Mouse (Mus musculus): ENCODE results near the gene Gpx4. TPM values are rescaled to one million over a fixed set of nuclear protein-coding genes. Genes with fewer than 3 reads are reported as not detected.
A peak's percentile ranks its signal among the peaks of the same experiment; 100 is the strongest.

The Gpx4 gene
- polyA plus RNA-seq, 1 experiment from 2014 or later, result 670 TPM

GRCm38 (mm10) chr10:80017361-80017760, 29.6 kb upstream of the Gpx4 start:
- Histone ChIP-seq H3K36me3 (replicated peaks) (peaks cover 10% of the 10 kb centered on the region), H3K27me3 (ENCODE audit: poor library complexity, severe bottlenecking) (peaks cover 81% of the 10 kb centered on the region), H3K4me3 (no peak overlapping the region), H3K9me3 (no peaks in the 10 kb centered on the region), H3K27ac (no peak overlapping the region), H3K4me1 (peaks cover 47% of the 10 kb centered on the region)
- WGBS, result 73% methylated on average over 3 of the region's 3 CpGs
- no peak for DNase-seq (ENCODE audit: extremely low spot score, low spot score)

GRCm38 (mm10) chr10:80017771-80018170, 29.2 kb upstream of the Gpx4 start:
- Histone ChIP-seq H3K4me3 (no peak overlapping the region), H3K9me3 (no peaks in the 10 kb centered on the region), H3K27me3 (ENCODE audit: poor library complexity, severe bottlenecking) (peaks cover 77% of the 10 kb centered on the region), H3K27ac (no peak overlapping the region), H3K36me3 (replicated peaks) (peaks cover 12% of the 10 kb centered on the region), H3K4me1 (peaks cover 47% of the 10 kb centered on the region)
- DNase-seq (ENCODE audit: extremely low spot score, low spot score), result no peak
- 85% methylated on average over 14 of the region's 14 CpGs for WGBS

GRCm38 (mm10) chr10:80018739-80019297, 28.1 kb upstream of the Gpx4 start:
- 7% methylated on average over 15 of the region's 15 CpGs for WGBS
- Histone ChIP-seq H3K36me3 (replicated peaks) (peaks cover 15% of the 10 kb centered on the region), H3K4me3 (peak overlapping the region; percentile 47), H3K4me1 (peaks cover 43% of the 10 kb centered on the region), H3K27me3 (ENCODE audit: poor library complexity, severe bottlenecking) (peaks cover 66% of the 10 kb centered on the region), H3K9me3 (no peaks in the 10 kb centered on the region), H3K27ac (peak overlapping the region; percentile 88)
- DNase-seq (ENCODE audit: extremely low spot score, low spot score), result no peak

GRCm38 (mm10) chr10:80019471-80020131, 27.4 kb upstream of the Gpx4 start:
- peaks cover 15% of the 10 kb centered on the region for H3K36me3 ChIP-seq (replicated peaks)
- peak overlapping the region; percentile 47 for H3K4me3 ChIP-seq
- WGBS, result 4% methylated on average over 20 of the region's 20 CpGs
- H3K27ac ChIP-seq, result peak overlapping the region; percentile 88
- peaks cover 58% of the 10 kb centered on the region for H3K27me3 ChIP-seq (ENCODE audit: poor library complexity, severe bottlenecking)
- H3K4me1 ChIP-seq, result peaks cover 37% of the 10 kb centered on the region
- peak; percentile 59 for DNase-seq (ENCODE audit: extremely low spot score, low spot score)
- no peaks in the 10 kb centered on the region for H3K9me3 ChIP-seq

- Histone ChIP-seq H3K4me1 (peaks cover 34% of the 10 kb centered on the region), H3K4me3 (peak overlapping the region; percentile 47), H3K9me3 (no peaks in the 10 kb centered on the region), H3K36me3 (replicated peaks) (peaks cover 15% of the 10 kb centered on the region), H3K27me3 (ENCODE audit: poor library complexity, severe bottlenecking) (peaks cover 53% of the 10 kb centered on the region), H3K27ac (peak overlapping the region; percentile 88)
- 16% methylated on average over 11 of the region's 11 CpGs for WGBS
- DNase-seq (ENCODE audit: extremely low spot score, low spot score), result no peak
Observed at GRCm38 (mm10) chr10:80020191-80020590, 26.8 kb upstream of the Gpx4 start.

- H3K36me3 ChIP-seq (replicated peaks), result peaks cover 15% of the 10 kb centered on the region
- 83% methylated on average over 18 of the region's 18 CpGs for WGBS
- peaks cover 47% of the 10 kb centered on the region for H3K27me3 ChIP-seq (ENCODE audit: poor library complexity, severe bottlenecking)
- DNase-seq (ENCODE audit: extremely low spot score, low spot score), result no peak
- peaks cover 35% of the 10 kb centered on the region for H3K4me1 ChIP-seq
- H3K4me3 ChIP-seq, result peak overlapping the region; percentile 47
- H3K27ac ChIP-seq, result peak overlapping the region; percentile 88; the same call in 1 of the 2 replicates
- no peaks in the 10 kb centered on the region for H3K9me3 ChIP-seq
Observed at GRCm38 (mm10) chr10:80020603-80021319, 26.2 kb upstream of the Gpx4 start.

- DNase-seq (ENCODE audit: extremely low spot score, low spot score), result no peak
- Histone ChIP-seq H3K4me1 (peaks cover 39% of the 10 kb centered on the region), H3K36me3 (replicated peaks) (peaks cover 15% of the 10 kb centered on the region), H3K4me3 (no peak overlapping the region), H3K27me3 (ENCODE audit: poor library complexity, severe bottlenecking) (peaks cover 42% of the 10 kb centered on the region), H3K27ac (no peak overlapping the region), H3K9me3 (no peaks in the 10 kb centered on the region)
- WGBS, result 93% methylated on average over 13 of the region's 13 CpGs
Observed at GRCm38 (mm10) chr10:80021320-80021641, 25.7 kb upstream of the Gpx4 start.

- no peaks in the 10 kb centered on the region for H3K9me3 ChIP-seq
- no peak overlapping the region for H3K27ac ChIP-seq
- 0 out of 2 replicates have a peak overlapping the region, but pooled peaks have one; percentile 2 for H3K4me3 ChIP-seq
- no peak for DNase-seq (ENCODE audit: extremely low spot score, low spot score)
- peaks cover 34% of the 10 kb centered on the region for H3K4me1 ChIP-seq
- WGBS, result 93% methylated on average over 12 of the region's 12 CpGs
- H3K36me3 ChIP-seq (replicated peaks), result peaks cover 16% of the 10 kb centered on the region
- peaks cover 33% of the 10 kb centered on the region for H3K27me3 ChIP-seq (ENCODE audit: poor library complexity, severe bottlenecking)
Observed at GRCm38 (mm10) chr10:80022164-80022563, 24.8 kb upstream of the Gpx4 start.

GRCm38 (mm10) chr10:80022806-80023205, 24.2 kb upstream of the Gpx4 start:
- WGBS, result 96% methylated on average over 8 of the region's 8 CpGs
- no peak for DNase-seq (ENCODE audit: extremely low spot score, low spot score)
- no peak overlapping the region for H3K4me3 ChIP-seq
- H3K4me1 ChIP-seq, result peaks cover 30% of the 10 kb centered on the region
- H3K36me3 ChIP-seq (replicated peaks), result peaks cover 17% of the 10 kb centered on the region
- H3K27me3 ChIP-seq (ENCODE audit: poor library complexity, severe bottlenecking), result peaks cover 26% of the 10 kb centered on the region
- no peaks in the 10 kb centered on the region for H3K9me3 ChIP-seq
- no peak overlapping the region for H3K27ac ChIP-seq

GRCm38 (mm10) chr10:80023758-80024157, 23.2 kb upstream of the Gpx4 start:
- H3K4me3 ChIP-seq, result no peak overlapping the region
- H3K9me3 ChIP-seq, result no peaks in the 10 kb centered on the region
- no peak overlapping the region for H3K27ac ChIP-seq
- H3K27me3 ChIP-seq (ENCODE audit: poor library complexity, severe bottlenecking), result peaks cover 20% of the 10 kb centered on the region
- peaks cover 21% of the 10 kb centered on the region for H3K36me3 ChIP-seq (replicated peaks)
- WGBS, result 91% methylated on average over 5 of the region's 5 CpGs
- peaks cover 26% of the 10 kb centered on the region for H3K4me1 ChIP-seq
- DNase-seq (ENCODE audit: extremely low spot score, low spot score), result no peak

GRCm38 (mm10) chr10:80024229-80025043, 22.5 kb upstream of the Gpx4 start:
- Histone ChIP-seq H3K27ac (no peak overlapping the region), H3K4me3 (no peak overlapping the region), H3K27me3 (ENCODE audit: poor library complexity, severe bottlenecking) (peaks cover 13% of the 10 kb centered on the region), H3K9me3 (no peaks in the 10 kb centered on the region), H3K36me3 (replicated peaks) (peaks cover 26% of the 10 kb centered on the region), H3K4me1 (peaks cover 19% of the 10 kb centered on the region)
- WGBS, result 83% methylated on average over 15 of the region's 15 CpGs
- DNase-seq (ENCODE audit: extremely low spot score, low spot score), result no peak

GRCm38 (mm10) chr10:80025044-80025347, 22.0 kb upstream of the Gpx4 start:
- Histone ChIP-seq H3K27me3 (ENCODE audit: poor library complexity, severe bottlenecking) (peaks cover 7% of the 10 kb centered on the region), H3K4me1 (peaks cover 14% of the 10 kb centered on the region), H3K4me3 (no peak overlapping the region), H3K9me3 (no peaks in the 10 kb centered on the region), H3K36me3 (replicated peaks) (peaks cover 26% of the 10 kb centered on the region), H3K27ac (no peak overlapping the region)
- 64% methylated on average over 4 of the region's 4 CpGs for WGBS
- DNase-seq (ENCODE audit: extremely low spot score, low spot score), result no peak
